ENCODE assay signal across 8 mouse cellular contexts in the genomic region with DNA sequence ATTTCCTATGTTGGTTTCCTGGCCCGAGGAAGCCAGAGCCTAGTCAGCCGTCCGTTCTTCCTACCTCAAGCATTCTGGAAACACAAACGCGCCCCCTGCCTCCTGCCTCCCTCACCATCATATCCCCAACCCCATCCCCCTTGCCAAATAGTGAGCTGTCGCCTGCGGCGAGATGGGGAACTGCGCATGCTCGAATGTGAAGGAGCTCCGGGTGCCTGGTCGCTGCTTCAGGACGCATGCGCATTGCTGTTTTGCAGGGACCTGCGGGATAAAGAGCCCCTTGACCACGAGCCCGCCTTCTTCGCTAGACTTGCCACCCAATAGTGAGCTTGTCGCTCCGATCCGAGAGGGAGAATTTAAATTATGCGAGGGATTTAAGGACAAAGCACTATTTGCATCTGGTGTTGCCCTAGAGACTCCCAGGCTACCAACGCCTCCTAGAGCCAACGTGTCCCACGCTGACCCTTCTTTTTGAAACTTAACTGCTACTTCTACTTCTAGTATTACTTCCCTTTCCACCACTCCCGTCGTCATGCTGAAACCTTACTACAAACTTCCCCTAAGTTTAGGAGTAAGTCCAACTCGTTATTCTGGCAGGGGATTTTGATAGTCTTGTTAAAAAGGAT. TPM values are rescaled to one million over a fixed set of nuclear protein-coding genes. Genes with fewer than 3 reads are reported as not detected.
DNase-seq lines count a peak whose midpoint lies in the region; ATAC-seq and TF ChIP-seq lines count a peak whose summit lies in the region.

No protein-coding gene starts in this region.

- H3K4me2 ChIP-seq in intestine, postnatal 0 days (replicated peaks; ENCODE audit: low read depth) = peak overlapping the region; percentile 79

- peak; percentile 64 for ATAC-seq in granulocyte monocyte progenitor cell, adult 5-6 weeks (replicated peaks; ENCODE audit: poor library complexity, severe bottlenecking)
- ATAC-seq in intestine, postnatal 0 days = peak; percentile 72

- H3K36me3 ChIP-seq in embryonic facial prominence, embryonic 10.5 days (replicated peaks) = peaks cover 16% of the 10 kb centered on the region
- no peaks in the 10 kb centered on the region for H3K36me3 ChIP-seq in intestine, postnatal 0 days (ENCODE audit: control insufficient read depth, insufficient read depth)
- H3K36me3 ChIP-seq in midbrain, embryonic 10.5 days = peaks cover 17% of the 10 kb centered on the region

- H3K27ac ChIP-seq in embryonic facial prominence, embryonic 10.5 days (replicated peaks) = peak overlapping the region; percentile 90
- peak overlapping the region; percentile 81 for H3K27ac ChIP-seq in intestine, postnatal 0 days (ENCODE audit: low read depth, low read length)
- peak overlapping the region; percentile 90 for H3K27ac ChIP-seq in midbrain, embryonic 10.5 days (replicated peaks)

- peak overlapping the region; percentile 73 for H3K4me3 ChIP-seq in embryonic facial prominence, embryonic 10.5 days
- peak overlapping the region; percentile 57 for H3K4me3 ChIP-seq in intestine, postnatal 0 days (ENCODE audit: low read depth, low read length)
- peak overlapping the region; percentile 64 for H3K4me3 ChIP-seq in midbrain, embryonic 10.5 days

- TF ChIP-seq CTCF in intestine, postnatal 0 days (IDR thresholded peaks at IDR 0.05; ENCODE audit: low read depth) = peak; percentile 67

- H3K9ac ChIP-seq in intestine, postnatal 0 days (ENCODE audit: low read depth, low read length) = peak overlapping the region; percentile 17

- WGBS in embryonic facial prominence, embryonic 10.5 days = under 1% methylated on average over 28 of the region's 28 CpGs
- WGBS in intestine, postnatal 0 days = under 1% methylated on average over 28 of the region's 28 CpGs
- WGBS in midbrain, embryonic 10.5 days = under 1% methylated on average over 28 of the region's 28 CpGs

- H3K4me1 ChIP-seq in embryonic facial prominence, embryonic 10.5 days = peaks cover 25% of the 10 kb centered on the region
- peaks cover 8% of the 10 kb centered on the region; the same call in 1 of the 2 replicates for H3K4me1 ChIP-seq in intestine, postnatal 0 days (replicated peaks; ENCODE audit: control insufficient read depth, insufficient read depth, low read length)
- peaks cover 30% of the 10 kb centered on the region for H3K4me1 ChIP-seq in midbrain, embryonic 10.5 days

- DNase-seq in adrenal gland, postnatal 14 days = peak; percentile 98
- DNase-seq in embryonic facial prominence, embryonic 10.5 days (ENCODE audit: low spot score) = peak; percentile 99
- DNase-seq in left cerebral cortex, postnatal 36 days (ENCODE audit: low spot score in 2 of 2) = peak; percentile 94
- DNase-seq in midbrain, embryonic 10.5 days (ENCODE audit: low spot score) = peak; percentile 100
- DNase-seq in right cerebral cortex, postnatal 36 days (ENCODE audit: low spot score in 2 of 2) = peak; percentile 91 to 93
- DNase-seq in yolk sac, embryonic 10.5 days (ENCODE audit: low spot score) = peak; percentile 97

- H3K9me3 ChIP-seq in embryonic facial prominence, embryonic 10.5 days = no peaks in the 10 kb centered on the region
- H3K9me3 ChIP-seq in intestine, postnatal 0 days (ENCODE audit: control insufficient read depth) = no peaks in the 10 kb centered on the region
- no peaks in the 10 kb centered on the region for H3K9me3 ChIP-seq in midbrain, embryonic 10.5 days (replicated peaks)

- peaks cover 13% of the 10 kb centered on the region for H3K27me3 ChIP-seq in embryonic facial prominence, embryonic 10.5 days (replicated peaks; ENCODE audit: low read depth, poor library complexity, severe bottlenecking)
- no peaks in the 10 kb centered on the region; the same call in 1 of the 2 replicates for H3K27me3 ChIP-seq in intestine, postnatal 0 days (replicated peaks; ENCODE audit: control insufficient read depth, insufficient read depth, low read length)
- H3K27me3 ChIP-seq in midbrain, embryonic 10.5 days (ENCODE audit: low read depth, poor library complexity, severe bottlenecking) = peaks cover 21% of the 10 kb centered on the region

- intact Hi-C loops in left cerebral cortex, postnatal 36 days (cut with DNase I) = no loop called here

RNA-seq across cellular contexts. Expression of a gene that starts 0.8 kb away (rescaled TPM):
- 110 and 123 TPM in 2 replicates for total RNA-seq in adrenal gland, postnatal 14 days (2021)
- polyA plus RNA-seq in embryonic facial prominence, embryonic 10.5 days (2016; fragmentation: Nextera tagmentation; extraction: Ambion mirVana) = 135 TPM in 2 replicates
- total RNA-seq in granulocyte monocyte progenitor cell, adult 5-6 weeks (2014; fragmentation: Nextera tagmentation) = 80.9 and 94.8 TPM in 2 replicates
- 65.8 and 70.6 TPM in 2 replicates for total RNA-seq in granulocyte monocyte progenitor cell, adult 5-6 weeks (2017)
- 54.1 and 61.2 TPM in 2 replicates for polyA plus RNA-seq in intestine, postnatal 0 days (2015; fragmentation: Nextera tagmentation; extraction: Ambion mirVana)
- 100 to 1,000 TPM; 173 to 187 TPM for total RNA-seq in left cerebral cortex, postnatal 36 days (2021)
- 170 and 198 TPM in 2 replicates for polyA plus RNA-seq in midbrain, embryonic 10.5 days (2016; fragmentation: Nextera tagmentation; extraction: Ambion mirVana)

RNA-seq across cellular contexts. Expression of a gene that starts 30.2 kb away (rescaled TPM):
- 51.0 and 62.2 TPM in 2 replicates for total RNA-seq in adrenal gland, postnatal 14 days (2021)
- polyA plus RNA-seq in embryonic facial prominence, embryonic 10.5 days (2016; fragmentation: Nextera tagmentation; extraction: Ambion mirVana) = 116 and 122 TPM in 2 replicates
- total RNA-seq in granulocyte monocyte progenitor cell, adult 5-6 weeks (2014; fragmentation: Nextera tagmentation) = 66.6 and 71.2 TPM in 2 replicates
- 82.3 and 85.1 TPM in 2 replicates for total RNA-seq in granulocyte monocyte progenitor cell, adult 5-6 weeks (2017)
- polyA plus RNA-seq in intestine, postnatal 0 days (2015; fragmentation: Nextera tagmentation; extraction: Ambion mirVana) = 130 and 144 TPM in 2 replicates
- 10 to 100 TPM; 64.1 to 66.7 TPM for total RNA-seq in left cerebral cortex, postnatal 36 days (2021)
- 123 and 131 TPM in 2 replicates for polyA plus RNA-seq in midbrain, embryonic 10.5 days (2016; fragmentation: Nextera tagmentation; extraction: Ambion mirVana)

Comparison
In these comparisons a context has a peak if more than half of its experiments do, and no peak if none do; other contexts are left out.
1. Peak in every context shown above with its lines: DNase-seq, ATAC-seq, H3K4me3 ChIP-seq and H3K27ac ChIP-seq.